Mouse (Mus musculus) stomach, embryonic 14.5 days (tissue): Measurements from ENCODE around the gene Zmiz1. TPM values are rescaled to one million over a fixed set of nuclear protein-coding genes. Genes with fewer than 3 reads are reported as not detected.

ENCODE experiments used
- ATAC-seq: fragments of 200-750 bp; cut with Nextera tagmentation; 2 replicates; pipeline ENCODE4 v1.8.0; 2017; ENCODE audit warnings: low read depth, moderate TSS enrichment; ENCODE audit not compliant: insufficient number of reproducible peaks, insufficient read depth, low FRiP score
- H3K27ac ChIP-seq: fragments of 300-500 bp; sonication (generic); 2 replicates; pipeline ENCODE4 v1.5.1; 2014; ENCODE audit warnings: mild to moderate bottlenecking, low read length, moderate library complexity, mixed read lengths
- H3K27me3 ChIP-seq: fragments of 300-500 bp; sonication (generic); 2 replicates; pipeline ENCODE4 v1.6.1; 2014; ENCODE audit warnings: low read length, control low read depth, mixed read lengths; ENCODE audit not compliant: control insufficient read depth, insufficient read depth
- H3K36me3 ChIP-seq: fragments of 300-500 bp; sonication (generic); 2 replicates; pipeline ENCODE4 v1.6.1; 2014; ENCODE audit warnings: mild to moderate bottlenecking, control low read depth, low read length, moderate library complexity, mixed read lengths; ENCODE audit not compliant: control insufficient read depth, insufficient read depth
- H3K4me1 ChIP-seq: fragments of 300-500 bp; sonication (generic); 2 replicates; pipeline ENCODE4 v1.6.1; 2014; ENCODE audit warnings: low read length, control low read depth, mixed read lengths; ENCODE audit not compliant: control insufficient read depth, insufficient read depth
- H3K4me2 ChIP-seq: fragments of 300-500 bp; sonication (generic); replicated peaks from 2 replicates; pipeline ENCODE4 v1.6.1; 2014; ENCODE audit warnings: low read depth, low read length, control low read depth
- H3K4me3 ChIP-seq: fragments of 300-500 bp; sonication (generic); 2 replicates; pipeline ENCODE4 v1.5.1; 2014; ENCODE audit warnings: low read depth, low read length, control low read depth
- H3K9ac ChIP-seq: fragments of 300-500 bp; sonication (generic); replicated peaks from 2 replicates; pipeline ENCODE4 v1.6.1; 2014; ENCODE audit warnings: low read depth, mild to moderate bottlenecking, control low read depth, low read length, moderate library complexity, mixed read lengths
- H3K9me3 ChIP-seq: fragments of 300-500 bp; sonication (generic); 2 replicates; pipeline ENCODE4 v1.6.1; 2016; ENCODE audit warnings: low read depth, low read length, control low read depth; ENCODE audit not compliant: control insufficient read depth
- WGBS: fragments of 180-500 bp; shearing (Covaris S2); extraction: QIAGEN DNeasy Blood & Tissue Kit; methylation state at CpG from one replicate; pipeline ENCODE4 v1.1.7; 2014; 5-methylcytosine and 5-hydroxymethylcytosine counted together
- polyA plus RNA-seq: library from polyadenylated mRNA; unstranded; fragments of >200 nt; fragmentation: Nextera tagmentation; extraction: Ambion mirVana; gene quantifications from 2 replicates; pipeline ENCODE4 v1.2.1, GENCODE M21; 2014

Gene Zmiz1
- polyA plus RNA-seq, 1 experiment from 2014 or later = 45.3 TPM

- no peaks in the 10 kb centered on the region for H3K27me3 ChIP-seq
- no peaks in the 10 kb centered on the region for H3K9me3 ChIP-seq
- no peaks in the 10 kb centered on the region for H3K36me3 ChIP-seq
- peak overlapping the region; percentile 89 for H3K4me3 ChIP-seq
- WGBS = under 1% methylated on average over 64 of the region's 69 CpGs
- peak overlapping the region; percentile 100 for H3K27ac ChIP-seq
- H3K9ac ChIP-seq = peak overlapping the region; percentile 95
- peak; percentile 11; the same call in 1 of the 2 replicates for ATAC-seq
- H3K4me2 ChIP-seq = peak overlapping the region; percentile 76
- peaks cover 39% of the 10 kb centered on the region for H3K4me1 ChIP-seq
These were observed 511 bp downstream of the Zmiz1 start for GRCm38 (mm10) chr14:25459394-25459997.

- WGBS = under 1% methylated on average over 62 of the region's 63 CpGs
- Histone ChIP-seq H3K4me3 (peak overlapping the region; percentile 89), H3K27me3 (no peaks in the 10 kb centered on the region), H3K9ac (peak overlapping the region; percentile 95), H3K27ac (peak overlapping the region; percentile 100), H3K4me1 (peaks cover 46% of the 10 kb centered on the region), H3K9me3 (no peaks in the 10 kb centered on the region), H3K4me2 (peak overlapping the region; percentile 76), H3K36me3 (no peaks in the 10 kb centered on the region)
- no peak for ATAC-seq
These were observed 1.2 kb downstream of the Zmiz1 start for GRCm38 (mm10) chr14:25459998-25460800.

- peak overlapping the region; percentile 89 for H3K4me3 ChIP-seq
- peak overlapping the region; percentile 76 for H3K4me2 ChIP-seq
- no peak for ATAC-seq
- H3K9ac ChIP-seq = peak overlapping the region; percentile 95
- peaks cover 53% of the 10 kb centered on the region for H3K4me1 ChIP-seq
- H3K27me3 ChIP-seq = no peaks in the 10 kb centered on the region
- no peaks in the 10 kb centered on the region for H3K36me3 ChIP-seq
- peak overlapping the region; percentile 100 for H3K27ac ChIP-seq
- WGBS = under 1% methylated on average over 40 of the region's 42 CpGs
- no peaks in the 10 kb centered on the region for H3K9me3 ChIP-seq
These were observed 2.1 kb downstream of the Zmiz1 start for GRCm38 (mm10) chr14:25460801-25461675.

GRCm38 (mm10) chr14:25461676-25462385, 2.8 kb downstream of the Zmiz1 start:
- peak overlapping the region; percentile 89 for H3K4me3 ChIP-seq
- H3K9me3 ChIP-seq = no peaks in the 10 kb centered on the region
- peak overlapping the region; percentile 95 for H3K9ac ChIP-seq
- H3K36me3 ChIP-seq = no peaks in the 10 kb centered on the region
- H3K27ac ChIP-seq = peak overlapping the region; percentile 100
- peak overlapping the region; percentile 76 for H3K4me2 ChIP-seq
- WGBS = 14% methylated on average over 12 of the region's 12 CpGs
- no peaks in the 10 kb centered on the region for H3K27me3 ChIP-seq
- peaks cover 55% of the 10 kb centered on the region for H3K4me1 ChIP-seq
- ATAC-seq = no peak

- H3K27ac ChIP-seq = no peak overlapping the region
- no peak overlapping the region for H3K4me2 ChIP-seq
- 24% methylated on average over 1 of the region's 1 CpGs for WGBS
- H3K9ac ChIP-seq = no peak overlapping the region
- peaks cover 63% of the 10 kb centered on the region for H3K4me1 ChIP-seq
- ATAC-seq = no peak
- no peak overlapping the region for H3K4me3 ChIP-seq
- no peaks in the 10 kb centered on the region for H3K27me3 ChIP-seq
- H3K36me3 ChIP-seq = no peaks in the 10 kb centered on the region
- H3K9me3 ChIP-seq = no peaks in the 10 kb centered on the region
These were observed 4.0 kb downstream of the Zmiz1 start for GRCm38 (mm10) chr14:25462975-25463374.

- no peak overlapping the region for H3K27ac ChIP-seq
- H3K4me1 ChIP-seq = peaks cover 70% of the 10 kb centered on the region
- no peak overlapping the region for H3K4me3 ChIP-seq
- H3K9me3 ChIP-seq = no peaks in the 10 kb centered on the region
- WGBS = 20% methylated on average over 9 of the region's 9 CpGs
- H3K4me2 ChIP-seq = no peak overlapping the region; the same call in 1 of the 2 replicates
- H3K27me3 ChIP-seq = no peaks in the 10 kb centered on the region
- no peaks in the 10 kb centered on the region for H3K36me3 ChIP-seq
- H3K9ac ChIP-seq = no peak overlapping the region
- ATAC-seq = no peak
These were observed 4.9 kb downstream of the Zmiz1 start for GRCm38 (mm10) chr14:25463919-25464318.

GRCm38 (mm10) chr14:25464611-25465307, 5.8 kb downstream of the Zmiz1 start:
- Histone ChIP-seq H3K4me1 (peaks cover 70% of the 10 kb centered on the region), H3K27me3 (no peaks in the 10 kb centered on the region), H3K4me3 (no peak overlapping the region), H3K9me3 (no peaks in the 10 kb centered on the region), H3K36me3 (no peaks in the 10 kb centered on the region), H3K27ac (0 out of 2 replicates have a peak overlapping the region, but pooled peaks have one; percentile 27), H3K9ac (no peak overlapping the region), H3K4me2 (no peak overlapping the region)
- WGBS = 47% methylated on average over 8 of the region's 8 CpGs
- ATAC-seq = peak; percentile 61
